Mouse (Mus musculus) ES-Bruce4 (cell line): ENCODE results near the gene Mov10. TPM values are rescaled to one million over a fixed set of nuclear protein-coding genes. Genes with fewer than 3 reads are reported as not detected.
"Not testable (repeated sequence)": the region's sequence is repeated elsewhere in the genome, so short reads cannot be mapped to it uniquely, and the experiment has no call there.

Source experiments
- H3K27ac ChIP-seq: 2 replicates; pipeline ENCODE4 v1.5.1; 2012; ENCODE audit warnings: low read length, inconsistent platforms; ENCODE audit not compliant: insufficient read depth
- H3K27me3 ChIP-seq: 2 replicates; pipeline ENCODE4 v1.6.1; 2012; ENCODE audit warnings: mild to moderate bottlenecking, low read length, inconsistent platforms; ENCODE audit not compliant: control insufficient read depth, poor library complexity, insufficient read depth, severe bottlenecking
- H3K36me3 ChIP-seq: 2 replicates; pipeline ENCODE4 v1.6.1; 2012; ENCODE audit warnings: inconsistent platforms, mild to moderate bottlenecking, low read length, moderate library complexity; ENCODE audit not compliant: control insufficient read depth, poor library complexity, insufficient read depth, severe bottlenecking
- H3K4me1 ChIP-seq: one replicate; pipeline ENCODE4 v1.8.1; 2011; ENCODE audit warnings: low read length; ENCODE audit not compliant: control insufficient read depth, insufficient read depth
- H3K4me3 ChIP-seq: 2 replicates; pipeline ENCODE4 v1.5.1; 2011; ENCODE audit warnings: low read depth, mild to moderate bottlenecking, low read length
- H3K9ac ChIP-seq: 2 replicates; pipeline ENCODE4 v1.6.1; 2012; ENCODE audit warnings: low read depth, mild to moderate bottlenecking, inconsistent platforms; ENCODE audit not compliant: poor library complexity, severe bottlenecking
- H3K9me3 ChIP-seq: replicated peaks from 2 replicates; pipeline ENCODE4 v1.6.1; 2012; ENCODE audit warnings: mild to moderate bottlenecking, low read length, inconsistent platforms; ENCODE audit not compliant: control insufficient read depth, poor library complexity, insufficient read depth, severe bottlenecking
- CTCF ChIP-seq: IDR thresholded peaks from one replicate; pipeline ENCODE4 v1.8.1; 2011; ENCODE audit warnings: low read depth, low read length
- EP300 ChIP-seq: IDR thresholded peaks from 2 replicates; pipeline ENCODE4 v1.6.1; 2011; ENCODE audit warnings: low read depth, low read length; ENCODE audit not compliant: insufficient read depth
- POLR2A ChIP-seq: IDR thresholded peaks from one replicate; pipeline ENCODE4 v1.8.1; 2011; ENCODE audit warnings: low read length; ENCODE audit not compliant: insufficient read depth
- polyA plus RNA-seq: library from polyadenylated mRNA; stranded (reverse); fragments of >200 nt; gene quantifications from 2 replicates; pipeline ENCODE4 v1.2.4, GENCODE M21; 2011; ENCODE audit warnings: low read depth; ENCODE audit not compliant: missing spikeins, insufficient read depth, insufficient read length

Gene Mov10
- polyA plus RNA-seq, 1 experiment, result 79.9 TPM

GRCm38 (mm10) chr3:104770918-104771317 is 47.4 kb downstream of the Mov10 start:
- no peaks in the 10 kb centered on the region for H3K36me3 ChIP-seq
- no peaks in the 10 kb centered on the region for H3K9me3 ChIP-seq
- H3K9ac ChIP-seq, result no peak overlapping the region
- H3K4me1 ChIP-seq, result no peaks in the 10 kb centered on the region
- TF ChIP-seq EP300 (no peak), POLR2A (no peak), CTCF (no peak)
- no peak overlapping the region for H3K27ac ChIP-seq
- H3K27me3 ChIP-seq, result no peaks in the 10 kb centered on the region
- H3K4me3 ChIP-seq, result no peak overlapping the region

DNA sequence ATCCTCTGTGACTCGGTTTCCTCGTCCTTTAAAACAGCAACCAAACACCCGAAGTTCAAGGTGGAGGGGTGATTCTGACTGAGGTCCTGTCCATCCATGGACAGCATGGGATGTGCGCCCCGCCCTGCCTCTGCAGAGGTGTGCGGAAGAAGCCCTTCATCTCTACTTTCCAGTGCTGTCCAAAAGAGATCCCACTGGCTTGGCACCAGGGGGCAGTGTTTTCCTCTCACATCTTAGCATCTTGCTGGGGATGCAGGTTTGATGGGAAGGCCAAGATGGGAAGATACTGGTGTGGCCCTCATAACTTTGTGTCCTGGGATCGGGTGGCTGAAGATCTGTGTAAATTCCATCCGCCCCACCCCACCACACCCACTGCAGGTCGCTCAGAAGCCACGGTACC is 48.3 kb downstream of the Mov10 start:
- Histone ChIP-seq H3K9me3 (no peaks in the 10 kb centered on the region), H3K27ac (no peak overlapping the region), H3K4me3 (no peak overlapping the region), H3K4me1 (no peaks in the 10 kb centered on the region), H3K27me3 (no peaks in the 10 kb centered on the region), H3K9ac (no peak overlapping the region), H3K36me3 (no peaks in the 10 kb centered on the region)
- TF ChIP-seq EP300, result 0 out of 2 replicates have a peak, but pooled peaks have one; percentile 38
- TF ChIP-seq POLR2A, result no peak
- TF ChIP-seq CTCF, result peak; percentile 82

- Histone ChIP-seq H3K4me3 (no peak overlapping the region), H3K9me3 (no peaks in the 10 kb centered on the region), H3K4me1 (no peaks in the 10 kb centered on the region), H3K9ac (no peak overlapping the region), H3K36me3 (no peaks in the 10 kb centered on the region), H3K27me3 (no peaks in the 10 kb centered on the region), H3K27ac (no peak overlapping the region)
- TF ChIP-seq POLR2A, result no peak
- no peak for TF ChIP-seq CTCF
- TF ChIP-seq EP300, result no peak
Measured at GRCm38 (mm10) chr3:104769135-104769534, 49.2 kb downstream of the Mov10 start.

DNA sequence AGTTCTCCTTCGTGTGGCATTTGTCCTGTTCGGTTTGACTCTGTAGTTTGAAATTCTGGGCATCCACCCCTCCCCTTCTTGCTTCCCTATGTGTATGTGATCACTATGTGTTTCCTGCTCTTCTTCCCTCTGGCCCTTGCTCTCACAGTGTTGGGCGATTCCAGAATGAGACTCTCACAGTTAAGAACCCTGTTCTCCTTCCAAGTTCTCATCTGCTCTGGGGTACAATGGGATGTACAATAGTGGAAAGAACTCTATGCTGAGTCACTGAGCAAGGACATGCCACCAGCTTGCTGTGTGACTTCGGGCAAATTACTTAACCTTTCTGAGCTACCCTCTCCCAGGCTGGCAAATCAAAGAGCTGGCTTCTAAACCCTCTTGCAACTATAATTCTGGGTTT is 50.6 kb downstream of the Mov10 start:
- Histone ChIP-seq H3K9ac (no peak overlapping the region), H3K36me3 (no peaks in the 10 kb centered on the region), H3K27me3 (no peaks in the 10 kb centered on the region), H3K27ac (no peak overlapping the region), H3K4me1 (no peaks in the 10 kb centered on the region), H3K4me3 (no peak overlapping the region), H3K9me3 (no peaks in the 10 kb centered on the region)
- TF ChIP-seq CTCF, result no peak
- no peak for TF ChIP-seq EP300
- TF ChIP-seq POLR2A, result no peak

GRCm38 (mm10) chr3:104767141-104767540 is 51.2 kb downstream of the Mov10 start:
- H3K4me3 ChIP-seq, result no peak overlapping the region
- no peaks in the 10 kb centered on the region for H3K36me3 ChIP-seq
- no peak overlapping the region for H3K9ac ChIP-seq
- H3K27ac ChIP-seq, result no peak overlapping the region
- H3K9me3 ChIP-seq, result no peaks in the 10 kb centered on the region
- no peaks in the 10 kb centered on the region for H3K4me1 ChIP-seq
- TF ChIP-seq POLR2A (no peak), CTCF (no peak), EP300 (no peak)
- H3K27me3 ChIP-seq, result no peaks in the 10 kb centered on the region

GRCm38 (mm10) chr3:104765021-104765420 is 53.3 kb downstream of the Mov10 start:
- H3K27me3 ChIP-seq, result no peaks in the 10 kb centered on the region
- no peak overlapping the region for H3K4me3 ChIP-seq
- H3K36me3 ChIP-seq, result no peaks in the 10 kb centered on the region
- no peak overlapping the region for H3K9ac ChIP-seq
- H3K9me3 ChIP-seq, result no peaks in the 10 kb centered on the region
- H3K4me1 ChIP-seq, result no peaks in the 10 kb centered on the region
- no peak for TF ChIP-seq EP300
- TF ChIP-seq CTCF, result peak; percentile 47
- no peak overlapping the region for H3K27ac ChIP-seq

- not testable (repeated sequence) for H3K9ac ChIP-seq, H3K4me1 ChIP-seq, H3K4me3 ChIP-seq, H3K27me3 ChIP-seq, H3K36me3 ChIP-seq, H3K27ac ChIP-seq, H3K9me3 ChIP-seq
Measured at GRCm38 (mm10) chr3:104762103-104762863, 56.1 kb downstream of the Mov10 start.
